Mouse (Mus musculus): ENCODE results near the gene Phf8.
"Not testable (repeated sequence)": the region's sequence is repeated elsewhere in the genome, so short reads cannot be mapped to it uniquely, and the experiment has no call there.

The Phf8 gene

GRCm38 (mm10) chrX:151520458-151521322, at the start of gene Phf8:
Gene Phf8 (plus strand): TSS chrX:151520672.
- DNase-seq (ENCODE audit: low read depth in 1 of 2, low spot score in 2 of 2), result peak; percentile 76 to 89

- no peak for DNase-seq (ENCODE audit: low read depth in 1 of 2, low spot score in 2 of 2)
These were observed 32.3 kb upstream of the Phf8 start for GRCm38 (mm10) chrX:151488128-151488527.

GRCm38 (mm10) chrX:151493269-151493668, 27.2 kb upstream of the Phf8 start:
- not testable (repeated sequence) for DNase-seq (ENCODE audit: low read depth in 1 of 2, low spot score in 2 of 2)

- no peak for DNase-seq (ENCODE audit: low read depth in 1 of 2, low spot score in 2 of 2)
These were observed 23.9 kb upstream of the Phf8 start for GRCm38 (mm10) chrX:151496596-151496995.

GRCm38 (mm10) chrX:151508536-151508935, 11.9 kb upstream of the Phf8 start:
- DNase-seq (ENCODE audit: low read depth in 1 of 2, low spot score in 2 of 2), result no peak

- DNase-seq (ENCODE audit: low read depth in 1 of 2, low spot score in 2 of 2), result no peak
These were observed 10.6 kb upstream of the Phf8 start for GRCm38 (mm10) chrX:151509906-151510305.

GRCm38 (mm10) chrX:151513066-151513465, 7.4 kb upstream of the Phf8 start:
- DNase-seq (ENCODE audit: low read depth in 1 of 2, low spot score in 2 of 2), result no peak

GRCm38 (mm10) chrX:151513694-151514093, 6.8 kb upstream of the Phf8 start:
- no peak for DNase-seq (ENCODE audit: low read depth in 1 of 2, low spot score in 2 of 2)

- no peak for DNase-seq (ENCODE audit: low read depth in 1 of 2, low spot score in 2 of 2)
These were observed 2.3 kb upstream of the Phf8 start for GRCm38 (mm10) chrX:151518181-151518580.

- no peak for DNase-seq (ENCODE audit: low read depth in 1 of 2, low spot score in 2 of 2)
These were observed 380 bp upstream of the Phf8 start for GRCm38 (mm10) chrX:151520127-151520457.

GRCm38 (mm10) chrX:151521786-151522522, 1.5 kb downstream of the Phf8 start:
- no peak for DNase-seq (ENCODE audit: low read depth in 1 of 2, low spot score in 2 of 2)

- no peak for DNase-seq (ENCODE audit: low read depth in 1 of 2, low spot score in 2 of 2)
These were observed 32.9 kb downstream of the Phf8 start for GRCm38 (mm10) chrX:151553356-151553755.

GRCm38 (mm10) chrX:151575166-151575565, 54.7 kb downstream of the Phf8 start:
- no peak for DNase-seq (ENCODE audit: low read depth in 1 of 2, low spot score in 2 of 2)

- no peak for DNase-seq (ENCODE audit: low read depth in 1 of 2, low spot score in 2 of 2)
These were observed 122.9 kb downstream of the Phf8 start for GRCm38 (mm10) chrX:151643386-151643785.

GRCm38 (mm10) chrX:151653744-151654143, 133.3 kb downstream of the Phf8 start:
- no peak for DNase-seq (ENCODE audit: low read depth in 1 of 2, low spot score in 2 of 2)

- DNase-seq (ENCODE audit: low read depth in 1 of 2, low spot score in 2 of 2), result no peak
These were observed 154.2 kb downstream of the Phf8 start for GRCm38 (mm10) chrX:151674492-151675171.

All from monocyte, adult 2 months (primary cell).